Mouse (Mus musculus): ENCODE results near the gene Sapcd1. TPM values are rescaled to one million over a fixed set of nuclear protein-coding genes. Genes with fewer than 3 reads are reported as not detected.

Gene Sapcd1
- polyA plus RNA-seq, 1 experiment = 7.3 TPM

DNA sequence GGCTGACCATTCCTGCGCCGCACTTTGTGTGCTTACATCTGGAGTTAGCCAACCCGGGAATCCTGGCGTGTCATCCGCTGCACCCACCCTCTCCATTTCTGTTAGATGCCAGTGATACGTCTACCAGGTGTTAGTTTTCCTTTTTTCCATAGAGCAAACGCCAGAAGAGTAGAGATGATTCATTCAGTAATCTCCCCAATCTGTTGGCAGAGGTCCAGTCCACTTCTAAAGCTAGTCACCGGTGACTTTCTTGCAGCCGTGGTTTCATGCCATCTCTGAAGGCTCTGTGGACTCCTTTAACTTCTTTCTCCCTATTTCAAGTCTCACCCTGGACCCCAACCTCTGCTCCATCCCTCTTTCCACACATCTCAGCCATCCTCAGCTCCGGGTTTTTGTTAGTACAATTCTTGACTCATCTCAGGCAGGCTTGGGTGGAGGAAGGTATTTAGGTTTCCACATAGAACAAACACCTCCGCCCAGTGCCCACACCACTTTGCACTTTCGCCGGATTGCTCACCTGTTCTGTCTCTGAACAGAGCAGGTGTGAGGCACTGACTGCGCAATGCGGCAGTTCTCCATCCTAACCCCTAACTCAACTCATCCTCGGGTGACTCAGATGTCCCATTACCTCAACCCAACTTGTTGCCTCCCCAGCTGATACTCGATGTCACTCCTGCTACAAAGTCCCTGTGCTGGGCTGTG, 40.5 kb upstream of the Sapcd1 start:
- no peak for TF ChIP-seq POLR2A (IDR thresholded peaks at IDR 0.05; ENCODE audit: low read depth, low read length)
- no peak for TF ChIP-seq CTCF (IDR thresholded peaks at IDR 0.05; ENCODE audit: extremely low read depth, insufficient read depth, insufficient read length, insufficient replicate concordance)
- Histone ChIP-seq H3K4me1 (ENCODE audit: control insufficient read depth, insufficient read depth, insufficient read length) (peaks cover 8% of the 10 kb centered on the region), H3K27me3 (ENCODE audit: control insufficient read depth, insufficient read depth, low read length) (no peaks in the 10 kb centered on the region; the same call in 1 of the 2 replicates), H3K36me3 (ENCODE audit: control insufficient read depth, insufficient read depth, low read length) (no peaks in the 10 kb centered on the region), H3K4me3 (ENCODE audit: extremely low read depth, insufficient read depth, insufficient read length) (no peak overlapping the region), H3K27ac (ENCODE audit: insufficient read depth, low read length) (no peak overlapping the region)
- no peak for DNase-seq (ENCODE audit: low read depth in 1 of 2, low spot score in 2 of 2)
- 74% methylated on average over 17 of the region's 17 CpGs for whole genome bisulfite sequencing

- Histone ChIP-seq H3K27me3 (ENCODE audit: control insufficient read depth, insufficient read depth, low read length) (no peaks in the 10 kb centered on the region; the same call in 1 of the 2 replicates), H3K36me3 (ENCODE audit: control insufficient read depth, insufficient read depth, low read length) (no peaks in the 10 kb centered on the region), H3K27ac (ENCODE audit: insufficient read depth, low read length) (no peak within 1 kb of the TSS), H3K4me1 (ENCODE audit: control insufficient read depth, insufficient read depth, insufficient read length) (peaks cover 8% of the 10 kb centered on the region), H3K4me3 (ENCODE audit: extremely low read depth, insufficient read depth, insufficient read length) (peak within 1 kb of the TSS; percentile 49)
- 61% methylated on average over 10 of the region's 10 CpGs for WGBS
- DNase-seq (ENCODE audit: low read depth in 1 of 2, low spot score in 2 of 2) = no peak
- TF ChIP-seq POLR2A (IDR thresholded peaks at IDR 0.05; ENCODE audit: low read depth, low read length) (no peak), CTCF (IDR thresholded peaks at IDR 0.05; ENCODE audit: extremely low read depth, insufficient read depth, insufficient read length, insufficient replicate concordance) (no peak)
These were observed 38.3 kb upstream of the Sapcd1 start, which contains the start of gene Mpig6b for GRCm38 (mm10) chr17:35066084-35066483. TSS of gene Mpig6b (minus strand) at chr17:35066184.

DNA sequence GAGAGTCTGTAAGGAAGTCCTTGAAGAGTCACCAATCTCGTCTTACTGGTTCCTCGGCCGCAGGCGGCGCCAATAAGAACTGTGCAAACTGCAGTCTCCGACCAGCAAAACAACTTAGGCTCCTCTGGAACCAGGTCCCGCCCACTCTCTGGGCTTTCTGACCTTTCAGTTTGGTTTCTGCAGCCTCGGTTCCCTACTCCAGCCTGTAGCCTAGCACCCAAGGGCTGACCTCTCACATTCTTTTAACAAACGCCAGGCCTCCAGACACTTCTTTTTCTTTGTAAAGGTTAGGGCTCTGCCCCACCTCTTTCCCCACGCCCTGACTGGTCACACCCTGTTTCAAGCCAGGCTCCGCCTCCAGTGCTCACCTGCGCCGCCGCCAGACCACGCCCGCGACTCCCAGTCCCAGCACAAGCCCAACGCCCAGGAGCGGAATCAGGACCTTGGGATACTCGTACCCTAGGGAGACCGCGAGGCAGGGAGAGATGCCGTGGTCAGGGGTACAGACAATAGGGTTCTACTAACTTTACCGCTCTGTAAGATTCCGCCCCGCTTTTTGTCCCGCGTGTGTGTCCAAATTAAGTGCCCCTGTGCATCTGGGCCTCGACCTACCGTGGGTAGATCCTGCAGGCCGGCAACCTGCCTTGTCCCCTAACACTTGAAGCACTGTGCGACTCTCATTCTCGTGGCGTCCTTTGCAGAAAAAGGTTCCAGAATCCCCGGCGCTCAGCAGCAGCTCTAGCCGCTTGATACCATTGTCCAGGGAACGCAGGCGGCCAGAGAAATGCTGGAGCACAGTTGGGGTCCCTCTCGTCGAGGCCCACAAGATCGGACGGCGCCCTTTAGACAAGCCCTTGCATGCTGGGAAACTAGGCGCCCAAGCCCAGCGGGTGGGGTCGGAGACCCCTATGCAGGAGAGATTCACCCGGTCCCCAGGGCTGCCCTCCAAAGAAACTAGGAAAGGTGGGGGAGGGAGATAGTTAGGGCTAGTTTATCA, 37.4 kb upstream of the Sapcd1 start, which contains the start of gene Ly6g6c:
Ly6g6c (plus strand) TSS at position 438 of the 997 bp plus-strand sequence.
- TF ChIP-seq CTCF (IDR thresholded peaks at IDR 0.05; ENCODE audit: extremely low read depth, insufficient read depth, insufficient read length, insufficient replicate concordance) = no peak
- no peak for TF ChIP-seq POLR2A (IDR thresholded peaks at IDR 0.05; ENCODE audit: low read depth, low read length)
- Histone ChIP-seq H3K4me3 (ENCODE audit: extremely low read depth, insufficient read depth, insufficient read length) (peak within 1 kb of the TSS; percentile 49), H3K27ac (ENCODE audit: insufficient read depth, low read length) (no peak within 1 kb of the TSS), H3K4me1 (ENCODE audit: control insufficient read depth, insufficient read depth, insufficient read length) (peaks cover 8% of the 10 kb centered on the region), H3K36me3 (ENCODE audit: control insufficient read depth, insufficient read depth, low read length) (no peaks in the 10 kb centered on the region), H3K27me3 (ENCODE audit: control insufficient read depth, insufficient read depth, low read length) (no peaks in the 10 kb centered on the region; the same call in 1 of the 2 replicates)
- WGBS = 2% methylated on average over 48 of the region's 48 CpGs
- DNase-seq (ENCODE audit: low read depth in 1 of 2, low spot score in 2 of 2) = peak in 1 of 2 experiments; percentile 30

GRCm38 (mm10) chr17:35064378-35064877, 36.6 kb upstream of the Sapcd1 start:
- Histone ChIP-seq H3K36me3 (ENCODE audit: control insufficient read depth, insufficient read depth, low read length) (no peaks in the 10 kb centered on the region), H3K4me1 (ENCODE audit: control insufficient read depth, insufficient read depth, insufficient read length) (peaks cover 12% of the 10 kb centered on the region), H3K27me3 (ENCODE audit: control insufficient read depth, insufficient read depth, low read length) (no peaks in the 10 kb centered on the region; the same call in 1 of the 2 replicates), H3K4me3 (ENCODE audit: extremely low read depth, insufficient read depth, insufficient read length) (no peak overlapping the region), H3K27ac (ENCODE audit: insufficient read depth, low read length) (no peak overlapping the region)
- no peak for DNase-seq (ENCODE audit: low read depth in 1 of 2, low spot score in 2 of 2)
- WGBS = 51% methylated on average over 10 of the region's 10 CpGs
- TF ChIP-seq CTCF (IDR thresholded peaks at IDR 0.05; ENCODE audit: extremely low read depth, insufficient read depth, insufficient read length, insufficient replicate concordance) (no peak), POLR2A (IDR thresholded peaks at IDR 0.05; ENCODE audit: low read depth, low read length) (no peak)

DNA sequence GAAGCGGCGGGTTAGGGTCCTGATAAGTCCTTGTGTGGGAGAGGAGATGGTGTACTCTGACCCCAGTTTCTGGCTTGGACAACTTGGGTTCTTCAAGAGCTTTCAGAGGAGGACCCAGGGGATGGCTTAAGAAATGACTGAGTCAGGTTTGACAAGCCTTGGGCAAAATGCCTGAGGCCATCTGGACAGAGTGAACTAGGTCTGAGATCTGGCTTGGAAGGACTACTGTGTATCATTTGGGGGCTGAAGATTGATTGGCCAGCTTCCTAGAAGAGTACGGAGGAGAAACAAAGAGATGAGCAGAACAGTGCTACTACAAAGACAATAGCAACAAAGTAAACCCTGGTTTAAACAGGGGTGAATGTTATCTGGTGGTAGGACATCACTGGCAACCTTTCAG, 35.6 kb upstream of the Sapcd1 start:
- no peaks in the 10 kb centered on the region; the same call in 1 of the 2 replicates for H3K27me3 ChIP-seq (ENCODE audit: control insufficient read depth, insufficient read depth, low read length)
- 92% methylated on average over 3 of the region's 3 CpGs for WGBS
- no peak overlapping the region for H3K27ac ChIP-seq (ENCODE audit: insufficient read depth, low read length)
- H3K4me3 ChIP-seq (ENCODE audit: extremely low read depth, insufficient read depth, insufficient read length) = no peak overlapping the region
- H3K4me1 ChIP-seq (ENCODE audit: control insufficient read depth, insufficient read depth, insufficient read length) = peaks cover 15% of the 10 kb centered on the region
- no peaks in the 10 kb centered on the region for H3K36me3 ChIP-seq (ENCODE audit: control insufficient read depth, insufficient read depth, low read length)
- no peak for DNase-seq (ENCODE audit: low read depth in 1 of 2, low spot score in 2 of 2)
- TF ChIP-seq CTCF (IDR thresholded peaks at IDR 0.05; ENCODE audit: extremely low read depth, insufficient read depth, insufficient read length, insufficient replicate concordance) (no peak), POLR2A (IDR thresholded peaks at IDR 0.05; ENCODE audit: low read depth, low read length) (no peak)

- TF ChIP-seq CTCF (IDR thresholded peaks at IDR 0.05; ENCODE audit: extremely low read depth, insufficient read depth, insufficient read length, insufficient replicate concordance) = no peak
- no peak for TF ChIP-seq POLR2A (IDR thresholded peaks at IDR 0.05; ENCODE audit: low read depth, low read length)
- DNase-seq (ENCODE audit: low read depth in 1 of 2, low spot score in 2 of 2) = no peak
- Histone ChIP-seq H3K4me1 (ENCODE audit: control insufficient read depth, insufficient read depth, insufficient read length) (peaks cover 15% of the 10 kb centered on the region), H3K4me3 (ENCODE audit: extremely low read depth, insufficient read depth, insufficient read length) (no peak overlapping the region), H3K27me3 (ENCODE audit: control insufficient read depth, insufficient read depth, low read length) (no peaks in the 10 kb centered on the region), H3K27ac (ENCODE audit: insufficient read depth, low read length) (no peak overlapping the region), H3K36me3 (ENCODE audit: control insufficient read depth, insufficient read depth, low read length) (peaks cover 6% of the 10 kb centered on the region)
- 89% methylated on average over 8 of the region's 8 CpGs for WGBS
These were observed 33.5 kb upstream of the Sapcd1 start for GRCm38 (mm10) chr17:35061299-35061698.
